Mouse (Mus musculus): ENCODE results near the gene Olfr1122.
"Not testable (repeated sequence)": the region's sequence is repeated elsewhere in the genome, so short reads cannot be mapped to it uniquely, and the experiment has no call there.

Olfr1122 gene

DNA sequence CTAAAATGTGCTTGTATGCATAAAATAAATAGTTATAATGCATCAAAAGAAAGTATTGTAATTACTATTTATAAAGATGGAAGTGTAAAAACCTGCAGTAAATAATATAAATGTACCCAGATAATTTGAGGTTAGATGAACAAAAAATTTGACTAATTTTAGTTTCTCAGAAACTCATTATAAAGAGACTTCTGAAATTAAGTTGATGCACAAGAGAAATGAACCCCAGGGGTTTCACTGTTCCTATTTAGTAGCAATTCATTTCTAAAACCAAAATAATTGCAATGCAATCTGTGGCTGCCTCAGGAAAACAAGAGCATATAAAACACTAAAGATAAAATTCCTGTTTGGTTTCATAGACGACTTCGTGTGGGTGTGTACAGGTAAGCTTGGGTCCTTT, at the start of gene Olfr1122:
Olfr1122 (plus strand) TSS at position 301 of the 400 bp plus-strand sequence.
- no peak for DNase-seq (ENCODE audit: low spot score in 2 of 2)

DNA sequence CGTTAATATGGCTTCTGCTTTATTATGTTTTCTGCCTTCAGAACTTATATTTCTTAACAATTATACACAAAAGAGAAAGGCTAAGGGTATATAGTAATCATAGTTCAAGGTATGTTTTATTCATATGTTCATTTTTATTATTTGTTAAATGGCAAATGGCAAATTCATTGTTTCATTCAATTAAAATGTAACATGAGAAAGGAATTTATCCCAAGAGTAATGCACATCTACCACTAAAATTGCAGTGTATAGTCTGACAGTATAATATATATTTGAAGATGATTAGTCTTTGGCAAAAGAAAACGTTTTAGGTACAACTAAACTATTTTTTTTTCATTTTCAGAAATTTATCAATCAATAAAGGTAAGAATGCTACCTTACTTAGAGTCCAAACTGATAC, 31.1 kb upstream of the Olfr1122 start, which contains the start of gene Olfr1120:
Olfr1120 (plus strand) TSS at position 301 of the 400 bp plus-strand sequence.
- DNase-seq (ENCODE audit: low spot score in 2 of 2): no peak

DNA sequence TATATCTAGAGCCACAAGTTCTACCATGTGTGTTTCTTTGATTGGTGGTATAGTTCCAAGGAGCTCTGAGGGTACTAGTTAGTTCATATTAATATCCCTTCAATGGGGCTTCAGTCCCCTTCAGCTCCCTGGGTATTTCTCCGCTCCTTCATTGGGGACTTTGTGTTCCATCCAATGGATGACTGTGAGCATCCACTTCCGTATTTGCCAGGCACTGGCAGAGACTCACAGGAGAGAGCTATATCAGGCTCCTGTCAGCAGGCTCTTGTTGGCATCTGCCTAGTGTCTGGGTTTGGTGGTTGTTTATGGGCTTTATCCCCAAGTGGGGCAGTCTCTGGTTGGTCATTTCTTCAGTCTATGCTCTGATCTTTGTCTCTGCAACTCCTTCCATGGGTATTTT, 25.5 kb upstream of the Olfr1122 start:
- not testable (repeated sequence) for DNase-seq (ENCODE audit: low spot score in 2 of 2)

DNA sequence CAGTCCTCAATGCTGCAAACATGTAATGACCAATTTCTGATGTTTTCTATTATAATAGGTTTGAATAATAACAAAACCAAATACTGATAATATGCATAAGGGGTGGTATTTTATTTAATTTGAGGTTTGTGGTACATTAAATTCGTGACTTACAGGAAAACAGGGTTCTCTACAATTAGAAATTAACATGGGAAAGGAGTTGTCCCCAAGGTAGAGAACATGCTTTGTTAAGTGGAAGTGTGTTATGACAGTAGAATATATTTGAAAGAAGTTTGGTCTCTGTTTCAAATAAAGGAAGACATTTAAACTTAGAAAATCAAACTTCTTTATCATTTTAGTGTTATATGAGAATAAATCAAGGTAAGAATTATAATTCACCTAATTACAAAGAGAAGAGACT, 16.1 kb upstream of the Olfr1122 start, which contains the start of gene Olfr1121:
Olfr1121 (plus strand) TSS at position 301 of the 400 bp plus-strand sequence.
- no peak for DNase-seq (ENCODE audit: low spot score in 2 of 2)

DNA sequence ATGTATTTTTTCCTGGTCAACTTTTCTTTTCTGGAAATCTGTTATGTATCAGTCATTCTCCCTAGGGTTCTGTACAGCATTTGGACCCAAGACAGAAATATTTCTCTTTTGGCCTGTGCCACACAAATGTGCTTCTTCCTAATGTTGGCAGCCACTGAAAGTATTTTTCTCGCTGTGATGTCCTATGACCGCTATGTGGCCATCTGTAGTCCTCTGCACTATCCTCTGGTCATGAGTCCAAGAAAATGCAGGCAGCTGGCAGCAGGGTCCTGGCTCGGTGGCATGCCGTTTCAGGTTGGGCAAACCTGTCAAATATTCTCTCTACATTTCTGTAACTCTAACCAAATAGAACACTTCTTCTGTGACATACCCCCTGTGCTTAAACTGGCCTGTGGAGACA, 13.9 kb upstream of the Olfr1122 start:
- peak in 1 of 2 experiments; percentile 40 for DNase-seq (ENCODE audit: low spot score in 2 of 2)

DNA sequence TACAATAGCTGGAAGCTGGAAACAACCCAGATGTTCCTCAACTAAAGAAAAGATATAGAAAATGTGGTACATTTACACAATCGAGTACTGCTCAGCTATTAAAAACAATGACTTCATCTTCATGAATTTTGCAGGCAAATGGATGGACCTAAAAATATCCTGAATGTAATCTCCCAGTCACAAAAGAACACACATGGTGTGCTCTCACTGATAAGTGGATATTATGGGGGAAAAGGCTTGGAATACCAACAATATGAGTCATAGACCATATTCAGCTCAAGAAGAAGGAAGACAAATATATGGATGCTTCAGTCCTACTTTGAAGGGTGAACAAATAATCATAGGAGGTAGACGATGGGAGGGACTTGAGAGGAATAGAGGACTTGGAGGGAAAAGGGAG, 1.7 kb upstream of the Olfr1122 start:
- no peak for DNase-seq (ENCODE audit: low spot score in 2 of 2)

DNA sequence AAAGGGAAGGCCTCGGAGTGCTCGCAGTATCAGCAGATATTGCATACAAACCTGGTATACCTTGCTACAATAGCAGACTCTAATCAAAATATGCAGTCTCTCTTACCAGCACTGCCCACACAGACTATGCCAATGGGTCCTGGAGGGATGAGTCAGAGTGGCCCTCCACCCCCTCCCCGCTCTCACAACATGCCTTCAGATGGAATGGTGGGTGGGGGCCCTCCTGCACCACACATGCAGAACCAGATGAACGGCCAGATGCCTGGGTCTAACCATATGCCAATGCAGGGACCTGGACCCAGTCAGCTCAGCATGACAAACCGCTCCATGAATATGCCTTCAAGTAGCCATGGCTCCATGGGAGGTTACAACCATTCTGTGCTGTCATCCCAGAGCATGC, 8.0 kb downstream of the Olfr1122 start:
- DNase-seq (ENCODE audit: low spot score in 2 of 2): not testable (repeated sequence)

DNA sequence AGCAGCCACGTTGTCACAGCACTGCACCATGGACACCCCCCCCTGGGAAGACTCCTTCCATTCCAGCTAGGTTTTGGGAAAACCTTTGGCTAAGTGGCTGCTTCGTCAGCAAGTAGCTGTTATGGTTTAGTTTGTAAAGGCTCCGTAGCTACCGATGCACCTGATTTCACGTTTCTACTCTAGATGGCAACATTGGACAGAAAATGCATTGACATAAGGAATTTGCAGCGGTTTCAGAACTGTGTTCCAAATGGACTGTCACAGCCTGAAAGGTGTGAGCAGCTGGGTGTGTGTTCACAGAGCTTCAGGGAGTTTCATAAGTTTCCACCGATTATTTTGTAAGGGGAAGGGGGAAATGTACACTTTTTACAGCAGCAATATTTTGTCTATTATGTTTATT, 9.0 kb downstream of the Olfr1122 start:
- DNase-seq (ENCODE audit: low spot score in 2 of 2): not testable (repeated sequence)

DNA sequence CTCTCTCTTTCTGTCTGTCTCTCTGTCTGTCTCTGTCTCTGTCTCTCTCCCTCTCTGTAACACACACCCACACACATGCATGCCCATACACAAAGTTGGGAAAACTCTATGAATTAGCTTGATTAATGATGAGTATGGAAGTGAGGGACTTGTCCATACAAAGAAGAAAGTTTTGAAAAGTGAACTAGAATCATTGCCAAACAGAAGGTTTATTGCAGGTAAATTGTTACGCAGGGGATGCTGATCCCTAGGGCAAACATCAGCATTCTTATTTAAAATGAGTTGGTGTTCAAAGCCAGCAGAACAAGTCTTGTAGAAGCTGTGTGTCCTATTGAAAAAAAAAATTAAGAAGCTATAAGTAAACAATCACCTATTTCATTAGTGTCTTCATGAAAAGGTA, 30.7 kb downstream of the Olfr1122 start, which contains the start of gene Olfr1123:
Olfr1123 (plus strand) TSS at position 301 of the 400 bp plus-strand sequence.
- DNase-seq (ENCODE audit: low spot score in 2 of 2): no peak

DNA sequence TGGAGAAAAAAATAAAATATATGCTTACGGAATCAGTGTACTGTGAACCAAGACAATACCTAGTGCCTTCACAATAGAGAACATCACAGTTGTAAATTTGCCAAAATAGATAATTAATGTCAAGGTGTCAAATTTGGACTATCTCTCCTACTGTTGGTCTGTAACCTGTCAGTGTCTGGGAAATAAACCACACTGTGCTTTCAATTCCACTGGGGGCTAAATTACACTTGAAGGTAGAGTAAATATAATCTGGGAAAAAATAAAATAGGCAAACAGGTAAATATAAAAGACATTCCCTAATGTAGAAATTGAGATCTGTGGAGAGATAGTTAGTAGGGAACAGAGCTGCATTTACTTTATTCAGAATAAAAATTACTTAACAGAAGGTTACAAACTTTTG, 44.3 kb downstream of the Olfr1122 start, which contains the start of gene Olfr1124:
Olfr1124 (plus strand) TSS at position 301 of the 400 bp plus-strand sequence.
- DNase-seq (ENCODE audit: low spot score in 2 of 2): no peak

DNA sequence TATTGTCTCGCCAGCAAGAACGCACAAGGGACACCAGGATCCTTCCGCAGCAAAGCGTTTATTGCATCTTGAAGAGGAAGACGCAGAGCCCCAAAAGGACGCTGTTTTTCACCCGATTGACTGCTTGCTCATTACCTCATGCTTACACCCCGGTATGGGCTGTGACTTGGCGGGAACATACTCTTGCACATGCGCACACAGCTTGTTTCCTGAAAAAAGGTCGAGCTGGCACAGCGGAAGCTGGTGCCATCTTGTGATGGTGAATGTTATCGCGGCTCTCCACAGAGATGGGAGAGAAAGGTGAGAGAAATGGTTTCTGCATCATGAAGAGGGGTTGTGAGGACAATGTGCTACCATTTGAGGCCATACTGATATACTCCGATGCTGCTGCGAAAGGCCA, 52.1 kb downstream of the Olfr1122 start:
- no peak for DNase-seq (ENCODE audit: low spot score in 2 of 2)

Data from cerebellum, postnatal 4 days (tissue).